Mouse (Mus musculus) lung, postnatal 0 days (tissue): Measurements from ENCODE around the gene Ncoa3.

Experiments
- CTCF ChIP-seq: IDR thresholded peaks from 2 replicates; pipeline ENCODE4 v1.5.1; 2016; ENCODE audit warnings: antibody characterized with exemption, mild to moderate bottlenecking
- EP300 ChIP-seq: IDR thresholded peaks from 2 replicates; pipeline ENCODE4 v1.6.1; 2016; ENCODE audit warnings: antibody characterized with exemption, mild to moderate bottlenecking, control low read depth

- TF ChIP-seq CTCF = no peak
- no peak for TF ChIP-seq EP300
These were observed 129.4 kb downstream of the Ncoa3 start for GRCm38 (mm10) chr2:166121681-166122355.
